Mouse (Mus musculus) neural tube, embryonic 14.5 days (tissue): ENCODE data around the gene Gps2. TPM values are rescaled to one million over a fixed set of nuclear protein-coding genes. Genes with fewer than 3 reads are reported as not detected.

Experiments used
- ATAC-seq: fragments of 200-750 bp; cut with Nextera tagmentation; 2 replicates; pipeline ENCODE4 v1.8.0; 2017; ENCODE audit warnings: low read depth, mild to moderate bottlenecking, moderate TSS enrichment, moderate library complexity
- H3K27ac ChIP-seq: fragments of 300-500 bp; sonication (generic); 2 replicates; pipeline ENCODE4 v1.5.1; 2014; ENCODE audit warnings: low read depth, mild to moderate bottlenecking, control low read depth, low read length, moderate library complexity, mixed read lengths
- H3K27me3 ChIP-seq: fragments of 300-500 bp; sonication (generic); 2 replicates; pipeline ENCODE4 v1.6.1; 2014; ENCODE audit warnings: low read length; ENCODE audit not compliant: control insufficient read depth, insufficient read depth
- H3K36me3 ChIP-seq: fragments of 300-500 bp; sonication (generic); 2 replicates; pipeline ENCODE4 v1.6.1; 2014; ENCODE audit warnings: low read length, mixed read lengths; ENCODE audit not compliant: control insufficient read depth, insufficient read depth
- H3K4me1 ChIP-seq: fragments of 300-500 bp; sonication (generic); 2 replicates; pipeline ENCODE4 v1.6.1; 2014; ENCODE audit warnings: low read length; ENCODE audit not compliant: control insufficient read depth, insufficient read depth
- H3K4me2 ChIP-seq: fragments of 300-500 bp; sonication (generic); 2 replicates; pipeline ENCODE4 v1.6.1; 2014; ENCODE audit warnings: mild to moderate bottlenecking, low read depth, low read length, control low read depth
- H3K4me3 ChIP-seq: fragments of 300-500 bp; sonication (generic); 2 replicates; pipeline ENCODE4 v1.5.1; 2014; ENCODE audit warnings: low read depth, low read length, control low read depth, mixed read lengths
- H3K9ac ChIP-seq: fragments of 300-500 bp; sonication (generic); replicated peaks from 2 replicates; pipeline ENCODE4 v1.6.1; 2014; ENCODE audit warnings: low read depth, mild to moderate bottlenecking, control low read depth, low read length, mixed read lengths
- H3K9me3 ChIP-seq: fragments of 300-500 bp; sonication (generic); 2 replicates; pipeline ENCODE4 v1.6.1; 2016; ENCODE audit warnings: low read length; ENCODE audit not compliant: control insufficient read depth
- WGBS: fragments of 180-500 bp; shearing (Covaris S2); extraction: QIAGEN DNeasy Blood & Tissue Kit; methylation state at CpG from one replicate; pipeline ENCODE4 v1.1.7; 2014; 5-methylcytosine and 5-hydroxymethylcytosine counted together
- polyA plus RNA-seq: library from polyadenylated mRNA; unstranded; fragments of >200 nt; fragmentation: Nextera tagmentation; extraction: Ambion mirVana; gene quantifications from 2 replicates; pipeline ENCODE4 v1.2.1, GENCODE M21; 2014

Gene Gps2
- polyA plus RNA-seq, 1 experiment from 2014 or later = 65.4 TPM

DNA sequence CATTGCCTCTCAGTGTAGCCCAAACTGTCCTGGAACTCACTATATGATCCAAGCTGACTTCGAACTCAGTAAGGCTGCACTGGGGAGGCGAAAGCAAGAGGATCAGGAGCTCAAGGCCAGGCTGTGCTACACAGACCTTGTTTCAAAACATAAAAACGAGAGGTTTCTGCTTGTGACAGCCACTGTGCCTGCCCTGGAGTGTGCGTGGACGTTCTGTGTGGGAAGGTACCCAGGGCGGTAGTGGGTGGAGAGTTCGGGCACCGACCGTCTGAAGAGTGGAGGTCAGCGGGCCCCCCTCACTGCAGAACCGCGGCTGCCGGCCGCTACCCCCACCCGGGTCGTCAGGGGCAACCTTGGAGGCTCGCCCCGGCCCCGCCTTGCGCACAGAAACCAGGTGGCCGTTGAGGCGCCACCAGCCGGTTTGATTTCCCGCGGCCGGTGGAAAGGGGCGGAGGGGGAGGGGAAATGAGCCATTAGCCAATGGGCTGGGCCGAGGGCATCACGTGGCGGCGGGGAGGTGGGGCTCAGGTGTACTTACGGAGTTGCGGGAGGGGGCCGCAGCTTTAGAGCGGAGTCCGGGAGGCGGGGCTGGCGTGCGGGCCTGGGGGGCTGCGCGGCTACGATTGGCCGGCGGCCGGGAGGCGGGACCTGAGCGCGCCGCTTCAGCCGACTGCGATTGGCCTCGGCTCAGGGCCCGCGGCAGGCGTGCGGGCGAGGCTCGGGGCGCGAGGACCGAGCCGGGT is 21.6 kb downstream of the Gps2 start, which contains the start of gene Ybx2:
TSS of gene Ybx2 (plus strand) at position 660 of the 743 bp plus-strand sequence.
- peak within 1 kb of the TSS; percentile 60 for H3K9ac ChIP-seq
- H3K4me1 ChIP-seq = 0 out of 2 replicates have a peak, but pooled peaks cover 6% of the 10 kb centered on the region
- peaks cover 16% of the 10 kb centered on the region for H3K27me3 ChIP-seq
- peak within 1 kb of the TSS; percentile 50 for H3K4me3 ChIP-seq
- H3K4me2 ChIP-seq = peak within 1 kb of the TSS; percentile 99
- WGBS = 2% methylated on average over 53 of the region's 62 CpGs
- ATAC-seq = peak; percentile 88
- no peaks in the 10 kb centered on the region for H3K9me3 ChIP-seq
- H3K27ac ChIP-seq = no peak within 1 kb of the TSS
- H3K36me3 ChIP-seq = no peaks in the 10 kb centered on the region

DNA sequence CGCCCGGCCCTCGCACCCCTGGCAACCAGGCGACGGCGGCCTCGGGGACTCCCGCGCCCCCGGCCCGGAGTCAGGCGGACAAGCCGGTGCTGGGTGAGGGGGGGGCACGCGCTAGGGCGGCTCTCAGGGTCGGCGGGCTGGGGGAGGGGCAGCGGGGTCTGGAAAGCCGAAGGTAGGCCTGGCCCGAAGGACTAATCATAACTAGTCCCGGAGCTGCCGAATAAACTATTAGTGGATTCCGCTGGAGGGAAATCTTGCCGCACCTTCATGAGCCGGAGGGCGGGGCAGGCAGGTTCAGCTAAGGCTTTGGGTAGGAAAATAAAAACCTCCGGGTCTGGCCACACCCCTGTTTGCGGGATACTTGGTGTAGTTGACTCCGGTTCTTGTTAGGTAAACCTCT is 22.5 kb downstream of the Gps2 start:
- H3K4me1 ChIP-seq = 0 out of 2 replicates have a peak, but pooled peaks cover 6% of the 10 kb centered on the region
- peak overlapping the region; percentile 50 for H3K4me3 ChIP-seq
- 0 out of 2 replicates have a peak, but pooled peaks have one; percentile 6 for ATAC-seq
- peak overlapping the region; percentile 60 for H3K9ac ChIP-seq
- H3K36me3 ChIP-seq = no peaks in the 10 kb centered on the region
- H3K4me2 ChIP-seq = peak overlapping the region; percentile 99
- no peak overlapping the region for H3K27ac ChIP-seq
- peaks cover 16% of the 10 kb centered on the region for H3K27me3 ChIP-seq
- WGBS = 2% methylated on average over 29 of the region's 30 CpGs
- no peaks in the 10 kb centered on the region for H3K9me3 ChIP-seq

DNA sequence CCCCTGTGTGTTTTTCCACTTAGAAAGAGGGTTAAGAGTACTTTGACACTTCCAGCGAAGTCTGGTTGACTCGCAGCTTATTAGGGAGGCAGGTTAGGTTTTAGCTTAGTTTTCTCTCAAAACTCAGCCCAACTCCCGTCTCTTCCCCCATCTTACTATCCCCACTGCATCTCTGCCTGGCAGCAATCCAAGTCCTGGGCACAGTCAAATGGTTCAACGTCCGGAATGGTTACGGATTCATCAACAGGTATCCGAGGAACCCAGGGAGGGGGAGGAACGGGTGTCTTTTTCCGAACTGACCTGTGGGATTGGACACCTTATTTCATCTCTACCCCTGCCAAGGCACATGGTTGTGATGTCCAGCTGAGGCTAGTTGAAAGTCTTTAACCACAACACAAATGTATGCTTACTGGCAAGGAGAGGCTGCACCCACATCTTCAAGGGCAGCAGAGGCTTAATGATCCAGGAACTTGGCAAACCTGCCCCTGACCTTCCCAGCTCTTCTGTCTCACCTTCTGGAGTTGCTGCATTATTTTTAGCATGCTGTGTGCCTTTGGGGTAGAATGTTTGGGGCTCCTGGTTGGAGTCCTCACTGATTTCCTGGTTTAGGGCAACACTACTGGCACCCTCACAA is 23.1 kb downstream of the Gps2 start:
- Histone ChIP-seq H3K9ac (no peak overlapping the region), H3K9me3 (no peaks in the 10 kb centered on the region), H3K4me3 (peak overlapping the region; percentile 50; the same call in 1 of the 2 replicates), H3K27ac (no peak overlapping the region), H3K4me1 (0 out of 2 replicates have a peak, but pooled peaks cover 6% of the 10 kb centered on the region), H3K36me3 (no peaks in the 10 kb centered on the region), H3K4me2 (peak overlapping the region; percentile 99), H3K27me3 (peaks cover 16% of the 10 kb centered on the region)
- ATAC-seq = no peak
- 40% methylated on average over 9 of the region's 9 CpGs for WGBS

DNA sequence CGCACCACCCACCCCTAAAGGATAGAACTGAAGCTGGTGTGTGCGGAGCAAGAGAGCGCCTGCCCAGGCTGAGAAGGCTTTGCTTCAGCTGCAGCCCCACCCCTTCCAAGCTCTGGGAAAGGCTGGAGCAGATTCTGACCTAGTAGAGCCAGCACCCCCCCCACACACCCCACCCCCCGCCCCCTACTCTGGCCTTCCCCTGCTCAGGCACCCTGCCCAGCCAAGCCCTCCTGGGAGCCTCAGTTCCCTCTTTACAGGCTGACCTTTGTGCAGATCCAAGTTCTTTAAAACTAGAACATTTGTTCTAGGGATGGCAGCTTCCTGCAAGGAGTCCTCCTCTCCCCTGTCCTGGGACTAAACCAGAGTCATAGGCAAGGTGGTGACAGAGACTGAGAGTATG is 23.7 kb downstream of the Gps2 start:
- Histone ChIP-seq H3K4me2 (no peak overlapping the region), H3K4me3 (no peak overlapping the region), H3K36me3 (no peaks in the 10 kb centered on the region), H3K9ac (no peak overlapping the region), H3K27ac (no peak overlapping the region), H3K27me3 (peaks cover 16% of the 10 kb centered on the region), H3K4me1 (0 out of 2 replicates have a peak, but pooled peaks cover 6% of the 10 kb centered on the region), H3K9me3 (no peaks in the 10 kb centered on the region)
- 55% methylated on average over 4 of the region's 4 CpGs for WGBS
- no peak for ATAC-seq

DNA sequence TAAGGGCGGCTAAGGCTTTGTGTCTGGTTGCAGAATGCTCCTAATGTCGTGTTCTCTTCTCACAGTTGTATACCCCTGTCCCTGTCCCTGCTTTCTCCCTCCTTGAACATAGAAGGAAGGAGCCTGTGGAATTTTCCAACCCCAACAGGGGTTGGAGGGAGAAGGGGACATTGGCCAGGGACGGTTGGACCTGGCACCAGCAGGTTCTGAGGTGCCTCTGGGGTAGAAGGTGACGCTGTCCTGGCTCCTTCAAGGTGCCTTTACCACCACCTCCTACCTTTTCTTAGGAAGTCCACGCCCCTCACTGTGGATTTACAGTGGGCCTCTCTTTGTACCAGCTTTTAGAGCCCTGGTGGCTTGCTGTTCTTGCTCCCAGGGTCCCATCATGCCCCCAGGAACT is 24.1 kb downstream of the Gps2 start:
- H3K27me3 ChIP-seq = peaks cover 16% of the 10 kb centered on the region
- H3K27ac ChIP-seq = no peak overlapping the region
- no peaks in the 10 kb centered on the region for H3K36me3 ChIP-seq
- no peaks in the 10 kb centered on the region for H3K9me3 ChIP-seq
- H3K9ac ChIP-seq = no peak overlapping the region
- WGBS = 74% methylated on average over 5 of the region's 5 CpGs
- 0 out of 2 replicates have a peak, but pooled peaks cover 6% of the 10 kb centered on the region for H3K4me1 ChIP-seq
- no peak for ATAC-seq
- H3K4me3 ChIP-seq = no peak overlapping the region
- no peak overlapping the region for H3K4me2 ChIP-seq

DNA sequence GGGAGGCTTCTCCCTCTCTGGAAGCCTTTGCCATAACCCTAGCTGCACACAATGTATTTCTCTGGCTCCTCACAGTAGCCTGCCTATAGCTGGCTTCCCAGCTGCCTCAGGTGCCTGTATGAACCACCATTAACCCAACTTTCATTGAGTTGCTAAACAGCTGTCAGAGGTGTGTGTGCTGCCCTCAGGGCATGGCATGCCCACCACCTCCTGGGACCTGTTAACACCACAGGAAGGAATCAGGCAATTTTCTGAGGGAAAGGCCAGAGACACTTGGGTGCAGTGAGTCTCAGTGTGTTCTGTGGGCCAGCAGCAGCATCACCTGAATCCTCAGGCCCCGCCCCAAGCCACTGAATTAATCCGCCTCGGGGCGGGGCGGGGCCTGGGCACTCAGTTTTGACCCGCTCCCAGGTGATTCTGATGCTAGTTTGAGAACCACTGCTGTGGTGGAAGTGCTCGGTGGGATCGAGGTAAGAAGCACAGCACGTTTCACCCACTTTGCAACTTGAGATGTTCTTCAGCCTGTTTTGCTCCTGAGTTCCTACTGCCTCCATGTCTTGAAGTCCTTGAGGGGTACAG is 24.8 kb downstream of the Gps2 start:
- H3K27me3 ChIP-seq = peaks cover 16% of the 10 kb centered on the region
- no peak for ATAC-seq
- WGBS = 33% methylated on average over 9 of the region's 9 CpGs
- 0 out of 2 replicates have a peak, but pooled peaks cover 6% of the 10 kb centered on the region for H3K4me1 ChIP-seq
- H3K9me3 ChIP-seq = no peaks in the 10 kb centered on the region
- no peak overlapping the region for H3K4me2 ChIP-seq
- no peak overlapping the region for H3K9ac ChIP-seq
- H3K27ac ChIP-seq = no peak overlapping the region
- H3K36me3 ChIP-seq = no peaks in the 10 kb centered on the region
- no peak overlapping the region for H3K4me3 ChIP-seq

DNA sequence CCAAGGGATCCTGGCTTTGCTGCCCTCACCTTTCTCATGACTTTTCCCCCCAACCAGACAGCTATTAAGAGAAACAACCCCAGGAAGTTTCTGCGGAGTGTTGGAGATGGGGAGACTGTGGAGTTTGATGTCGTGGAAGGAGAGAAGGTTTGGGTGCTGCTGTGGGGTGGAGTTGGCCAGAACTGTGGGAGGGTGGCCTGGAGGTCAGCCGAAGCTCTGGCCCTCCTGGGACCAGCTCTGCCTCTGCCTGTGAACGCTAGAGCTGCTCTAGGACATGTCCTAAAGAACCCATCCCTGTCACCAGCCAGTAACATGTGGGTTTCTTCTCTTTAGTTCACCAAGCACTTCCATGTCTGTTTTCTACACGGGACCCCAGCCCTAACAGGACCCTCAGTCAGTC is 25.5 kb downstream of the Gps2 start:
- Histone ChIP-seq H3K27me3 (peaks cover 16% of the 10 kb centered on the region), H3K4me2 (no peak overlapping the region), H3K36me3 (no peaks in the 10 kb centered on the region), H3K4me1 (0 out of 2 replicates have a peak, but pooled peaks cover 6% of the 10 kb centered on the region), H3K9me3 (no peaks in the 10 kb centered on the region), H3K9ac (no peak overlapping the region), H3K4me3 (no peak overlapping the region), H3K27ac (no peak overlapping the region)
- no peak for ATAC-seq
- 63% methylated on average over 5 of the region's 5 CpGs for WGBS

DNA sequence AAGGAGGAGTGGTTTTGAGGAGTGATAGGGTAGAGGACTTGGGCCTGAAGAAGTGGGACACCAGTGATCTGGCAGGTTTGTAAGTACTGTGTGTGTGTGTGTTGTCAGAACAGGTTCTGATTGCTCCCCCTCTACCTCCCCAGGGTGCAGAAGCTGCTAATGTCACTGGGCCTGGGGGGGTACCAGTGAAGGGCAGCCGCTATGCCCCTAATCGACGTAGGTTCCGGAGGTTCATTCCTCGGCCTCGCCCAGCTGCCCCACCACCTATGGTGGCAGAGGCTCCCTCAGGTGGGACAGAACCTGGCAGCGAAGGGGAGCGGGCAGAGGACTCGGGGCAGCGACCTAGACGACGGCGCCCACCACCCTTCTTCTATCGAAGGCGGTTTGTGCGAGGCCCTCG is 26.0 kb downstream of the Gps2 start:
- no peak overlapping the region for H3K9ac ChIP-seq
- H3K9me3 ChIP-seq = no peaks in the 10 kb centered on the region
- no peak overlapping the region for H3K4me3 ChIP-seq
- 96% methylated on average over 17 of the region's 17 CpGs for WGBS
- H3K27ac ChIP-seq = no peak overlapping the region
- ATAC-seq = no peak
- no peaks in the 10 kb centered on the region for H3K36me3 ChIP-seq
- H3K27me3 ChIP-seq = peaks cover 16% of the 10 kb centered on the region
- H3K4me1 ChIP-seq = 0 out of 2 replicates have a peak, but pooled peaks cover 6% of the 10 kb centered on the region
- H3K4me2 ChIP-seq = no peak overlapping the region

DNA sequence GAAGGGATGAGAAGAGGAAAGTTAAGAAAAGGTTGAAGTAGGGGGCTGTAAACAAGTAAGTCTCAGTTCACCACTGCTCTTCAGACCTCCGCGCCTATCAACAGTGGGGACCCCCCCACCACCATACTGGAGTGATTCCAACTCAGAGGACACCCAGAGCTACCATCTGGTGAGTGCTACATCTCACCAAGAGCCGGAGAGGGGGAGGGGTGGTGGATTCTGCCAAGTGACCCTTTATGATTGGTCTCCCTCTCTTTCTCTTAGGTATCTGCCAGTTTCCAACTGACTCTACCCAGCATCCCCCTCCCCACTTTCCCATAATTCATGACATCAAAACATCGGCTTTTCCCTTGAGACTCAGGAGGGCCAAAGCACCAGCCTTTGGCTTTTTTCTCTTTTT is 27.3 kb downstream of the Gps2 start:
- no peaks in the 10 kb centered on the region for H3K9me3 ChIP-seq
- H3K27me3 ChIP-seq = peaks cover 16% of the 10 kb centered on the region
- 0 out of 2 replicates have a peak, but pooled peaks cover 6% of the 10 kb centered on the region for H3K4me1 ChIP-seq
- H3K9ac ChIP-seq = no peak overlapping the region
- H3K27ac ChIP-seq = no peak overlapping the region
- H3K4me2 ChIP-seq = no peak overlapping the region
- no peak overlapping the region for H3K4me3 ChIP-seq
- 68% methylated on average over 4 of the region's 4 CpGs for whole genome bisulfite sequencing
- no peak for ATAC-seq
- H3K36me3 ChIP-seq = no peaks in the 10 kb centered on the region
